Mouse (Mus musculus): ENCODE measurements around the gene Col25a1.

- no peak for TF ChIP-seq CTCF (IDR thresholded peaks at IDR 0.05; ENCODE audit: control insufficient read depth, insufficient read depth, insufficient read length)
- TF ChIP-seq USF1 (IDR thresholded peaks at IDR 0.05; ENCODE audit: low read depth) = no peak
- TF ChIP-seq MAX (IDR thresholded peaks at IDR 0.05) = no peak
- TF ChIP-seq MYOD1 (IDR thresholded peaks at IDR 0.05; ENCODE audit: control insufficient read depth, insufficient read length, low read depth) = no peak
- no peak for TF ChIP-seq FOSL1 (IDR thresholded peaks at IDR 0.05; ENCODE audit: insufficient read depth, low read length, poor library complexity, severe bottlenecking)
Observed at GRCm38 (mm10) chr3:130214631-130215030, 83.3 kb downstream of the Col25a1 start.

Data from C2C12 (cell line).